9 mouse cellular contexts compared by ENCODE assay signal in the genomic region with DNA sequence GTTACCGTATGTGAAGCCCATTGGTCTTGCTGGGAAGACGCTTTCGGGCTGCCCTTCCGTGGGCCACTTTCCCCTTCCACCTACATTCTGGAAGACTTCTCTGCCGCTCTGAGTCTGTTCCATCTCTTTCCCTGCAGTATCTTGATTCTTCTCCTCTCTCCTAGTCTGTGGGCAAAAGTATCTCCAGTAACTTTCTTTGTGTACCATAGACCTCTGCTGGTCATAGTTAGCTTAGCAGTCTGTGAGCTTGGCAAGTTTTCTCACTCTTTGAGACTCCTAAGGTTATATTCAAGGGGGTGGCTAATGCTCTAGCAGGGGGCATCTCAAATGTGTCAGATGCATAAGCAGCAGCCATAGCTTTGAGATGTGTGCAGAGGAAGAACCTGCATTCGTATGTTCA. TPM values are rescaled to one million over a fixed set of nuclear protein-coding genes. Genes with fewer than 3 reads are reported as not detected.
DNase-seq lines count a peak whose midpoint lies in the region; ATAC-seq and TF ChIP-seq lines count a peak whose summit lies in the region.
"Had no signal": no experiment of that assay in that cellular context is flagged by ENCODE, and none has a peak within 500 bp of the region (broad histone marks: within the 10 kb centered on the region; RNA-seq: fewer than 3 reads in every experiment).

No protein-coding gene starts in this region.

- no peaks in the 10 kb centered on the region for H3K4me1 ChIP-seq in cerebellum, adult 2 months (ENCODE audit: control insufficient read depth, insufficient read depth, low read length)
- H3K4me1 ChIP-seq in MEL (ENCODE audit: control insufficient read depth in 1 of 2, insufficient read depth in 2 of 2, low read length in 2 of 2) = no peaks in the 10 kb centered on the region
- no peaks in the 10 kb centered on the region for H3K4me1 ChIP-seq in hindbrain, postnatal 0 days (ENCODE audit: insufficient read depth, low read length)
- H3K4me1 ChIP-seq: limb, embryonic 15.5 days had no signal

- H3K36me3 ChIP-seq in MEL (ENCODE audit: control insufficient read depth in 1 of 2, insufficient read depth in 2 of 2, low read length in 2 of 2) = no peaks in the 10 kb centered on the region; a peak in 1 of 4 replicates
- no peaks in the 10 kb centered on the region for H3K36me3 ChIP-seq in hindbrain, postnatal 0 days (ENCODE audit: insufficient read depth, low read length)
- H3K36me3 ChIP-seq: limb, embryonic 15.5 days had no signal

- peak; percentile 22 to 26 for DNase-seq in cerebellum, postnatal 14 days
- DNase-seq in cerebellum, adult 2 months = no peak
- DNase-seq in kidney, postnatal 10 days = peak; percentile 14
- no peak for DNase-seq in kidney, adult 11 months
- DNase-seq in MEL (ENCODE audit: low read depth, low spot score) = peak; percentile 19
- peak; percentile 71 for DNase-seq in hindbrain, postnatal 0 days (ENCODE audit: low spot score)
- DNase-seq in right cerebral cortex, adult 2 months (ENCODE audit: low spot score in 2 of 2) = no peak
- DNase-seq in spleen, adult 12 weeks (ENCODE audit: low spot score) = no peak

- no peak overlapping the region for H3K27ac ChIP-seq in cerebellum, adult 2 months (ENCODE audit: insufficient read depth, low read length)
- H3K27ac ChIP-seq in MEL (ENCODE audit: control insufficient read depth, low read depth, low read length) = no peak overlapping the region
- H3K27ac ChIP-seq in hindbrain, postnatal 0 days = no peak overlapping the region
- H3K27ac ChIP-seq: limb, embryonic 15.5 days had no signal

- H3K4me2 ChIP-seq in hindbrain, postnatal 0 days (ENCODE audit: low read depth, low read length) = no peak overlapping the region
- H3K4me2 ChIP-seq: limb, embryonic 15.5 days had no signal

- no peak for TF ChIP-seq EP300 in MEL (IDR thresholded peaks at IDR 0.05; ENCODE audit: low read depth in 1 of 2, low read length in 2 of 2)

- peak; percentile 70 for ATAC-seq in hindbrain, postnatal 0 days

- no peak overlapping the region for H3K9ac ChIP-seq in MEL (ENCODE audit: control insufficient read depth, low read depth, low read length, poor library complexity, severe bottlenecking)
- no peak overlapping the region for H3K9ac ChIP-seq in hindbrain, postnatal 0 days (replicated peaks; ENCODE audit: low read length)
- H3K9ac ChIP-seq: limb, embryonic 15.5 days had no signal

- no peak for TF ChIP-seq CTCF in cerebellum, adult 2 months (IDR thresholded peaks at IDR 0.05; ENCODE audit: borderline replicate concordance, insufficient read depth, low read depth, low read length)
- peak in 2 of 3 experiments; percentile 8 to 41; a peak in 3 of 6 replicates for TF ChIP-seq CTCF in MEL (IDR thresholded peaks at IDR 0.05 in 2 of 3, conservative IDR thresholded peaks at IDR 0.05 in 1 of 3; ENCODE audit: control insufficient read depth in 1 of 3, insufficient read depth in 1 of 3, low read depth in 2 of 3, low read length in 3 of 3, poor library complexity in 1 of 3, severe bottlenecking in 1 of 3)
- TF ChIP-seq CTCF in hindbrain, postnatal 0 days (IDR thresholded peaks at IDR 0.05; ENCODE audit: low read depth) = peak; percentile 74

- peak; percentile 39 for TF ChIP-seq RAD21 in MEL (IDR thresholded peaks at IDR 0.05; ENCODE audit: low read depth, low read length)

- H3K9me3 ChIP-seq in MEL (replicated peaks; ENCODE audit: insufficient read depth, low read length) = no peaks in the 10 kb centered on the region
- H3K9me3 ChIP-seq in hindbrain, postnatal 0 days (ENCODE audit: low read length) = no peaks in the 10 kb centered on the region
- H3K9me3 ChIP-seq: limb, embryonic 15.5 days had no signal

- H3K79me2 ChIP-seq in MEL (ENCODE audit: control insufficient read depth, insufficient read depth, low read length, poor library complexity) = no peaks in the 10 kb centered on the region

- TF ChIP-seq POLR2A in cerebellum, adult 2 months (IDR thresholded peaks at IDR 0.05; ENCODE audit: borderline replicate concordance, insufficient read depth, low read length) = no peak
- TF ChIP-seq POLR2A in MEL (IDR thresholded peaks at IDR 0.05; ENCODE audit: control insufficient read depth in 1 of 2, insufficient read depth in 1 of 2, low read depth in 1 of 2, low read length in 2 of 2, poor library complexity in 1 of 2) = no peak

- H3K4me3 ChIP-seq in cerebellum, adult 2 months (replicated peaks; ENCODE audit: insufficient read depth, low read depth, low read length) = no peak overlapping the region
- no peak overlapping the region for H3K4me3 ChIP-seq in MEL (ENCODE audit: control insufficient read depth in 1 of 2, insufficient read depth in 1 of 2, low read depth in 2 of 2, low read length in 2 of 2)
- no peak overlapping the region for H3K4me3 ChIP-seq in hindbrain, postnatal 0 days (ENCODE audit: low read length)
- H3K4me3 ChIP-seq: limb, embryonic 15.5 days had no signal

- WGBS in cerebellum, adult 2 months = 88% methylated on average over 6 of the region's 6 CpGs
- 80% methylated on average over 6 of the region's 6 CpGs for WGBS in hindbrain, postnatal 0 days

- no peaks in the 10 kb centered on the region for H3K27me3 ChIP-seq in cerebellum, adult 2 months (ENCODE audit: control insufficient read depth, insufficient read depth, low read length)
- H3K27me3 ChIP-seq in MEL (ENCODE audit: control insufficient read depth in 1 of 2, insufficient read depth in 2 of 2, low read length in 2 of 2) = no peaks in the 10 kb centered on the region
- H3K27me3 ChIP-seq in hindbrain, postnatal 0 days (ENCODE audit: insufficient read depth, low read length) = no peaks in the 10 kb centered on the region
- H3K27me3 ChIP-seq: limb, embryonic 15.5 days had no signal

TF ChIP-seq in MEL, 35 proteins besides CTCF, POLR2A, EP300 and RAD21:
- peak; percentile 28 for TF ChIP-seq SMC3 (IDR thresholded peaks at IDR 0.05; ENCODE audit: low read depth, low read length)
- TF ChIP-seq BHLHE40 (IDR thresholded peaks at IDR 0.05; ENCODE audit: borderline replicate concordance, low read depth, low read length) = no peak
- no peak for TF ChIP-seq E2F4 (IDR thresholded peaks at IDR 0.05; ENCODE audit: borderline replicate concordance, low read depth, low read length)
- no peak for TF ChIP-seq MEF2A (IDR thresholded peaks at IDR 0.05; ENCODE audit: extremely low read depth, insufficient replicate concordance, low read depth, low read length, poor library complexity, severe bottlenecking)
- TF ChIP-seq TBP (IDR thresholded peaks at IDR 0.05; ENCODE audit: low read depth, low read length) = no peak
- TF ChIP-seq GABPA (IDR thresholded peaks at IDR 0.05; ENCODE audit: low read depth, low read length) = no peak
- TF ChIP-seq ETS1 (IDR thresholded peaks at IDR 0.05; ENCODE audit: low read depth, low read length) = no peak

RNA-seq across cellular contexts. Expression of a gene that starts 32.4 kb away (rescaled TPM):
- polyA plus RNA-seq in cerebellum, adult 2 months (2012; rRNA removed) = 353 and 396 TPM in 2 replicates
- total RNA-seq in MEL (2012; rRNA removed) = 1.9 and 4.4 TPM in 2 replicates
- polyA plus RNA-seq in MEL (2012; ENCODE audit: insufficient read depth in 1 of 2, insufficient read length in 2 of 2, low read depth in 1 of 2, low replicate concordance in 2 of 2, missing spikeins in 1 of 2) = 1 to 10 TPM in 1 of 2 experiments, not detected in 1; 4.4 TPM
- 349 and 355 TPM in 2 replicates for total RNA-seq in hindbrain, postnatal 0 days (2014; rRNA removed)
- 714 and 750 TPM in 2 replicates for polyA plus RNA-seq in hindbrain, postnatal 0 days (2015; fragmentation: Nextera tagmentation; extraction: Ambion mirVana)

Comparison
In these comparisons a context has a peak if more than half of its experiments do, and no peak if none do; other contexts are left out.
1. DNase-seq: peak in cerebellum, postnatal 14 days (2 of 2), kidney, postnatal 10 days (single experiment), MEL (single experiment) and hindbrain, postnatal 0 days (single experiment); none in cerebellum, adult 2 months (0 of 2), kidney, adult 11 months (single experiment), right cerebral cortex, adult 2 months (0 of 2) and spleen, adult 12 weeks (single experiment).
2. RNA of a gene that starts 32.4 kb away (polyA plus RNA-seq): 714 to 750 TPM in hindbrain, postnatal 0 days and 353 to 396 TPM in cerebellum, adult 2 months; 4.4 TPM in MEL; every median in the first group is over 10 times any median in the second.